Mouse (Mus musculus): ENCODE data around the gene Myo1f. TPM values are rescaled to one million over a fixed set of nuclear protein-coding genes. Genes with fewer than 3 reads are reported as not detected.

Gene Myo1f
- 34.1 TPM for total RNA-seq (2023)

GRCm38 (mm10) chr17:33555223-33555855 is at the start of gene Myo1f:
TSS of gene Myo1f (plus strand) at chr17:33555707.

GRCm38 (mm10) chr17:33523918-33524755 is 31.4 kb upstream of the Myo1f start, which contains the start of gene Adamts10:
TSS of gene Adamts10 (plus strand) at chr17:33524204.

GRCm38 (mm10) chr17:33628621-33629486 is 73.3 kb downstream of the Myo1f start, which contains the start of gene Zfp414:
TSS of gene Zfp414 (plus strand) at chr17:33629090.

GRCm38 (mm10) chr17:33637516-33638276 is 82.2 kb downstream of the Myo1f start, which contains the start of gene Pram1:
TSS of gene Pram1 (plus strand) at chr17:33638056.

Other genes starting within 250 kb of the Myo1f start
- gene Zfp81, start 196.8 kb upstream of the Myo1f start, total RNA-seq (2023) = 22.0 TPM
- gene Zfp101, start 161.1 kb upstream of the Myo1f start, total RNA-seq (2023) = 9.3 TPM
- gene Actl9, start 122.8 kb upstream of the Myo1f start, total RNA-seq (2023) = not detected
- gene Adamts10, start 31.5 kb upstream of the Myo1f start, total RNA-seq (2023) = 182 TPM
- 42.9 TPM for gene Zfp414, start 73.4 kb downstream of the Myo1f start, total RNA-seq (2023)
- 3.3 TPM for gene Pram1, start 82.3 kb downstream of the Myo1f start, total RNA-seq (2023)
- 322 TPM for gene Hnrnpm, start 131.2 kb downstream of the Myo1f start, total RNA-seq (2023)
- 58.7 TPM for gene March2, start 163.0 kb downstream of the Myo1f start, total RNA-seq (2023)
- gene Rab11b, start 204.8 kb downstream of the Myo1f start, total RNA-seq (2023) = 192 TPM
- gene Angptl4, start 226.1 kb downstream of the Myo1f start, total RNA-seq (2023) = 1.4 TPM

Data from CD8-positive naive resting alpha-beta T cell, adult 57 days (primary cell).